12 mouse cellular contexts compared by ENCODE assay signal in genomic region chr6:28622522-28622921, GRCm38 (mm10).
A peak's percentile ranks its signal among the peaks of the same experiment; 100 is the strongest.
DNase-seq lines count a peak whose midpoint lies in the region; ATAC-seq lines count a peak whose summit lies in the region.
"Had no signal": no experiment of that assay in that cellular context is flagged by ENCODE, and none has a peak within 500 bp of the region (broad histone marks: within the 10 kb centered on the region; RNA-seq: fewer than 3 reads in every experiment).

No protein-coding gene starts in this region.

- WGBS in intestine, embryonic 15.5 days = 37% methylated on average over 6 of the region's 6 CpGs
- WGBS in lung, embryonic 15.5 days = 46% methylated on average over 6 of the region's 6 CpGs

- peak; percentile 32 for DNase-seq in adrenal gland, postnatal 10 days
- DNase-seq in adrenal gland, postnatal 25 days = no peak
- DNase-seq in c-Kit-positive CD71-negative TER-119-negative erythroid progenitor cells, embryonic 14.5 days (ENCODE audit: low read depth) = peak; percentile 26
- DNase-seq in left cerebral cortex, postnatal 4 days = no peak
- DNase-seq in natural killer cell, adult 2 months (ENCODE audit: low spot score in 2 of 2) = no peak
- DNase-seq: cerebellum, postnatal 36 days; right cerebral cortex, postnatal 14 days had no signal

- H3K36me3 ChIP-seq in intestine, embryonic 15.5 days = no peaks in the 10 kb centered on the region
- H3K36me3 ChIP-seq in lung, embryonic 15.5 days = peaks cover 5% of the 10 kb centered on the region; the same call in 1 of the 2 replicates
- H3K36me3 ChIP-seq: forebrain, embryonic 12.5 days; midbrain, embryonic 13.5 days had no signal

- no peak overlapping the region for H3K9ac ChIP-seq in intestine, embryonic 15.5 days
- H3K9ac ChIP-seq in lung, embryonic 15.5 days = no peak overlapping the region
- H3K9ac ChIP-seq: forebrain, embryonic 12.5 days; midbrain, embryonic 13.5 days had no signal

- H3K27ac ChIP-seq in intestine, embryonic 15.5 days = no peak overlapping the region
- H3K27ac ChIP-seq in lung, embryonic 15.5 days = peak overlapping the region; percentile 25; the same call in 1 of the 2 replicates
- H3K27ac ChIP-seq: forebrain, embryonic 12.5 days; midbrain, embryonic 13.5 days had no signal

- no peaks in the 10 kb centered on the region for H3K9me3 ChIP-seq in intestine, embryonic 15.5 days
- H3K9me3 ChIP-seq in lung, embryonic 15.5 days = no peaks in the 10 kb centered on the region
- H3K9me3 ChIP-seq: forebrain, embryonic 12.5 days; midbrain, embryonic 13.5 days had no signal

- H3K4me1 ChIP-seq in intestine, embryonic 15.5 days (replicated peaks) = peaks cover 13% of the 10 kb centered on the region
- H3K4me1 ChIP-seq in lung, embryonic 15.5 days = peaks cover 17% of the 10 kb centered on the region

- no peaks in the 10 kb centered on the region for H3K27me3 ChIP-seq in intestine, embryonic 15.5 days (replicated peaks)
- H3K27me3 ChIP-seq in lung, embryonic 15.5 days = no peaks in the 10 kb centered on the region
- H3K27me3 ChIP-seq: forebrain, embryonic 12.5 days; midbrain, embryonic 13.5 days had no signal

- intact Hi-C loops in left cerebral cortex, postnatal 4 days (cut with DNase I) = no loop called here

- ATAC-seq in intestine, embryonic 15.5 days = peak; percentile 58; the same call in 1 of the 2 replicates
- ATAC-seq in lung, embryonic 15.5 days (ENCODE audit: borderline replicate concordance, extremely low read depth, low FRiP score, low TSS enrichment) = peak; percentile 48; the same call in 1 of the 2 replicates
- no peak for ATAC-seq in erythroblast, adult 5-6 weeks (replicated peaks; ENCODE audit: low FRiP score, poor library complexity, severe bottlenecking)
- ATAC-seq: midbrain, embryonic 13.5 days had no signal

- no peak overlapping the region for H3K4me2 ChIP-seq in intestine, embryonic 15.5 days (replicated peaks)
- no peak overlapping the region for H3K4me2 ChIP-seq in lung, embryonic 15.5 days
- H3K4me2 ChIP-seq: forebrain, embryonic 12.5 days; midbrain, embryonic 13.5 days had no signal

- no peak overlapping the region for H3K4me3 ChIP-seq in intestine, embryonic 15.5 days (replicated peaks)
- no peak overlapping the region for H3K4me3 ChIP-seq in lung, embryonic 15.5 days
- H3K4me3 ChIP-seq: forebrain, embryonic 12.5 days; midbrain, embryonic 13.5 days had no signal

Comparison
In these comparisons a context has a peak if more than half of its experiments do, and no peak if none do; other contexts are left out.
1. DNase-seq: peak in adrenal gland, postnatal 10 days (single experiment) and c-Kit-positive CD71-negative TER-119-negative erythroid progenitor cells, embryonic 14.5 days (single experiment); none in adrenal gland, postnatal 25 days (single experiment), left cerebral cortex, postnatal 4 days (single experiment) and natural killer cell, adult 2 months (0 of 2).